Mouse (Mus musculus) forebrain, embryonic 10.5 days (tissue): Measurements from ENCODE around the gene Ascl3. TPM values are rescaled to one million over a fixed set of nuclear protein-coding genes. Genes with fewer than 3 reads are reported as not detected.
A peak's percentile ranks its signal among the peaks of the same experiment; 100 is the strongest.

ENCODE experiments used
- DNase-seq: peaks from one replicate; pipeline ENCODE4 v3.0.0-alpha.2; 2017; ENCODE audit warnings: low spot score; ENCODE audit errors: extremely low spot score
- H3K27ac ChIP-seq: fragments of 300-500 bp; sonication (generic); 2 replicates; pipeline ENCODE4 v1.5.1; 2016; ENCODE audit warnings: mild to moderate bottlenecking
- H3K27me3 ChIP-seq: fragments of 300-500 bp; sonication (generic); 2 replicates; pipeline ENCODE4 v1.6.1; 2016; ENCODE audit warnings: mild to moderate bottlenecking; ENCODE audit not compliant: poor library complexity, severe bottlenecking
- H3K36me3 ChIP-seq: fragments of 300-500 bp; sonication (generic); replicated peaks from 2 replicates; pipeline ENCODE4 v1.6.1; 2016; ENCODE audit warnings: mild to moderate bottlenecking, moderate library complexity
- H3K4me1 ChIP-seq: fragments of 300-500 bp; sonication (generic); 2 replicates; pipeline ENCODE4 v1.6.1; 2016
- H3K4me3 ChIP-seq: fragments of 300-500 bp; sonication (generic); 2 replicates; pipeline ENCODE4 v1.5.1; 2016; ENCODE audit warnings: mild to moderate bottlenecking, moderate library complexity
- H3K9me3 ChIP-seq: fragments of 300-500 bp; sonication (generic); 2 replicates; pipeline ENCODE4 v1.6.1; 2016; ENCODE audit warnings: mild to moderate bottlenecking, moderate library complexity
- WGBS: fragments of 180-500 bp; shearing (Covaris S2); methylation state at CpG from one replicate; pipeline ENCODE4 v1.1.7; 2016; 5-methylcytosine and 5-hydroxymethylcytosine counted together
- polyA plus RNA-seq: library from polyadenylated mRNA; unstranded; fragments of >200 nt; fragmentation: Nextera tagmentation; extraction: Ambion mirVana; gene quantifications from 2 replicates; pipeline ENCODE4 v1.2.1, GENCODE M21; 2016

Ascl3 gene
- polyA plus RNA-seq, result not detected in 2 replicates

DNA sequence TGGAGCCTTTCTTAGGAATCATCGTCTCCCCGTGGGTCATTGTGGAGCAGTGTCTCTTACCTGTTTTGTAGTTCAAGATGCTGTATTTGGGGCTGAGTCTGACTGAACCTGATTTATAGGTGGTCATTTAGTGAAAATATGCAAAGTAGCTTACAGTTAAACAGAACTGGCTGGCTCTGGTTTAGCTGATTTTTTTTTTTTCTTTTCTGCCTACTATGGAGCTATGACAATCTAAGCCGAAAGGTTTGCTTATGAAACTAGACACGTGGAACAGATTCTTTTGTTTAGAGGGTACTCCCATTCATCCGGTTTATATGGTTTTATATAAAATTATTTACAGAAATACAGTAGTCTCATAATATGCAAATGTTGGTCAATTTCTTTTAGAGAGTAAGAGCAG lies at the start of gene Ascl3:
TSS of gene Ascl3 (minus strand) at position 101 of the 400 bp plus-strand sequence.
- H3K27me3 ChIP-seq, result no peaks in the 10 kb centered on the region
- no peak for DNase-seq
- H3K4me1 ChIP-seq, result peaks cover 9% of the 10 kb centered on the region
- H3K27ac ChIP-seq, result no peak within 1 kb of the TSS
- H3K36me3 ChIP-seq, result peaks cover 5% of the 10 kb centered on the region; the same call in 1 of the 2 replicates
- H3K4me3 ChIP-seq, result no peak within 1 kb of the TSS
- 90% methylated on average over 5 of the region's 5 CpGs for WGBS
- no peaks in the 10 kb centered on the region for H3K9me3 ChIP-seq

DNA sequence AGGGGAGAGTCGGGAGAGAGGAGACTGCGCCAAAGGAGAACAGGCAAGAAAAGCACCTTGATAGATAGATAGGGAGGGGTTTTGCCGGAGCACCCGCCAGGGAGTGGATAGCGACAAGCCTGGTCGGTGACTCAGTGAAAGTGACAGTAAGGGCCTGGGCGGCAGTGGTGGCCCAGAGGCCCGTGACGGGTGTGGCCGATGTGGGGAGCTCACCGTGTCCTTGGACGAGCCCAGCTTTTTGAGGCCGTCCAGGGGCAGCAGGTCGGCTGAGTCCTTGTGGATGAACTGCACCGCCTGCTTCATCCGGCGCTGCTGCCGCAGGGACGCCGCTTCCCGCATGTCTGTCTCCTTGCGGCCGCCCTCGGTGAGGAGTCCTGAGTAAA lies 49.6 kb upstream of the Ascl3 start:
- H3K4me3 ChIP-seq, result peak overlapping the region; percentile 66
- H3K27ac ChIP-seq, result peak overlapping the region; percentile 22
- H3K36me3 ChIP-seq, result no peaks in the 10 kb centered on the region
- peaks cover 66% of the 10 kb centered on the region for H3K27me3 ChIP-seq
- WGBS, result 1% methylated on average over 24 of the region's 24 CpGs
- no peaks in the 10 kb centered on the region for H3K9me3 ChIP-seq
- peaks cover 14% of the 10 kb centered on the region for H3K4me1 ChIP-seq
- no peak for DNase-seq

DNA sequence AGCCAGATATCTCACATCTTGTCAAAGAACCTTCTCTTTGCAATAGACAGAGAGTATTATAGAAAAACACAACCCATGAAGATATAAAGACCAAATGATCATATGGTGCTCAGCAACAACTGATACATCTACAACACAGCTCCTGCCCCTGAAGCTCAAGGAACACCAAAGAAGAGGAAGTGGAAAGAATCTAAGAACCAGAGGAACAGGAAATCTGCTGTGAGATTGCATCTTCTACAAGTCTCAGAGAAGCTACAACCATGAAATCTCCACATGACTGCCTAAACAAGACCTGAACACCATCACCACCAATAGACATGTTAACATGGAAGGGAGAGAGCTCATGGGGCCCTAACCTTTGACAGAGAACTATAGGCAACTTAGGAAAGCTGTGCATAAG lies 40.7 kb upstream of the Ascl3 start:
- H3K27ac ChIP-seq, result no peak overlapping the region
- DNase-seq, result no peak
- no peaks in the 10 kb centered on the region for H3K9me3 ChIP-seq
- no peak overlapping the region for H3K4me3 ChIP-seq
- H3K4me1 ChIP-seq, result no peaks in the 10 kb centered on the region
- H3K36me3 ChIP-seq, result no peaks in the 10 kb centered on the region
- H3K27me3 ChIP-seq, result no peaks in the 10 kb centered on the region

DNA sequence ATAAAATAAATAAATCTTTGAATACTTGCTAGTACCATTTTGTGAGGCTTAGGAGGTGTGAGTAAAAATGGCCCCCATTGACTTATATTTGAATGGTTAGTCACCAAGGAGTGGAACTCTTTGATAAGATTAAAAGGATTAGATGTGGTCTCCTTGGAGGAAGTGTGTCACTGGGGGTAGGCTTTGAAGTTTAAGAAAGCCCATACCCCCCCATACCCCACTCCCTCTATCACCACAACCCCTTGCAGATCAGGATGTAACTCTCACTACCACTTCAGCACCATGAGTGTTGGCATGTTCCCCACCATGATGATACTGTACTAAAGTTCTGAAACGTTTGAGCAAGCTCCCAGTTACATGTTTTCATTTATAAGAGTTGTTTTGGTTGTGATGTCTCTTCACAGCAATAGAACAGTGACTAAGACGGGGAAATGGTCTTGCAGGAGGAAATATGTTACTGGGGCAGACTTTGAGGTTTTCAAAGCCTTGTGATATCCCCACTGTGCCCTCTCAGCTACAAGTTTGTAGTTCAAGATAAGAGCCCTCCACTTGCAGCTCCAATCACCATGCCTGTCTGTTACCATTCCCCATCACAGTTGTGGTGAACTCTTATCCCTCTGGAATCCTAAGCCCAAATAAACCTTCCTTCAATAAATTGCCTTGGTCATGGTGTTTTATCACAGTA lies 37.3 kb upstream of the Ascl3 start:
- no peaks in the 10 kb centered on the region for H3K4me1 ChIP-seq
- DNase-seq, result no peak
- no peaks in the 10 kb centered on the region for H3K27me3 ChIP-seq
- WGBS, result 68% methylated on average over 2 of the region's 2 CpGs
- no peak overlapping the region for H3K4me3 ChIP-seq
- no peak overlapping the region for H3K27ac ChIP-seq
- no peaks in the 10 kb centered on the region for H3K9me3 ChIP-seq
- no peaks in the 10 kb centered on the region for H3K36me3 ChIP-seq

DNA sequence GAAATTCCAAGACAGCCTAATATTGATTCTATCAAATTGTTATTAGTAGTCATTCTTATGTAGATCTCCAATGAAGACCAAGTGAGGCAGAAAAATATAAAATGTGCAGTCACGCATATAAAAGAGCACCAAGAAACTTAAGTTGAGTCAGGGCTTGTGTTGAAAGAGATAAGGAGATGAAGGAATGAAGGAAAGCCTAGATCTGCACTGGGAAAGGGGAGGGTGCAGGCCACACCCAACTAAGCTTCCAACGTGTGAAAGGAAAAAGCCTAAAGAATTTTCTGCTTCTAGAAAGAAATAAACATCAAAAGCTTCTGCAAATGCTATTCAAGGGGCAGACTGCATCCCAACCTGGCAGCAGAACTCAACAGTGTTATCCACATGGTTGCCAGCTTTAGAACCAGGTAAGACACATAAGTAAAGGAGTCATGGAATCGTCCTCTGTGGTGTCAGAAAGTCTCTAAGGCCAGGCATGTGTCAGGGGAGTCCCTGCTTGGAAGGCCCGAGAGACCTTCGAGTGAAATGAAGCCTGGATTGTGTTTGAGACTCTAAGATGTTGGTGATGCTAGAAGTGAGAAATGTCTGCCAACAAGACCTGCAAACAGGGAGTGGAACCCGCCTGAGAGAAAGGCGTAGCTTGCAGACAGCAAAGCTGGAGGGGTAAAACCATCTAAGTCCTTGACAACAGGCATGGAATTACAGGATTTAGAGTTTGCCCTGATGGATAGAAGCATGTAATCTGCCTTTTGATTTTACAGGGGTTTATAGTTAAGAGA lies 36.2 kb upstream of the Ascl3 start:
- Histone ChIP-seq H3K9me3 (no peaks in the 10 kb centered on the region), H3K4me1 (no peaks in the 10 kb centered on the region), H3K36me3 (no peaks in the 10 kb centered on the region), H3K4me3 (no peak overlapping the region), H3K27me3 (no peaks in the 10 kb centered on the region), H3K27ac (no peak overlapping the region)
- DNase-seq, result no peak
- WGBS, result 86% methylated on average over 7 of the region's 7 CpGs

DNA sequence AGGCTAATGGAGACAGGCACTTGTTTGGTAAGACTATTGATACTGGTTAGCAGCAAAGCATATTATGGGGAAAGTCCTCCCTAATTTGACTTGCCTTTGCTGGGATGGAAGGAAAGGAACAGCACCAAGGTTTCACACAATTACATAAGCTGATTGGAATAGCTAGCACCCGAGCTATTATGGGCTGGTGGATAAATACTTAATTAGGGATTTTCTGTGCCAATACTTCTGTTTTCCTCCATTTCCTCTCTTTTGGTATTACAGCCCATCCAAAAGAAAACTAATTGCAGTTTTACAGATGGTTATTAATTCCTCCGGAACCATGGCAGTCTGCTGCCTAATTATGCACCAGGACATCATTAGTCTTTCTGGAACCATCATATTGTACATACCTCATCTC lies 32.5 kb upstream of the Ascl3 start:
- no peak overlapping the region for H3K27ac ChIP-seq
- no peaks in the 10 kb centered on the region for H3K9me3 ChIP-seq
- no peaks in the 10 kb centered on the region for H3K27me3 ChIP-seq
- 73% methylated on average over 2 of the region's 2 CpGs for WGBS
- DNase-seq, result no peak
- no peaks in the 10 kb centered on the region for H3K4me1 ChIP-seq
- H3K4me3 ChIP-seq, result no peak overlapping the region
- no peaks in the 10 kb centered on the region for H3K36me3 ChIP-seq

GRCm38 (mm10) chr7:109756291-109756690 lies 24.8 kb upstream of the Ascl3 start:
- H3K9me3 ChIP-seq, result no peaks in the 10 kb centered on the region
- H3K27me3 ChIP-seq, result no peaks in the 10 kb centered on the region
- peaks cover 17% of the 10 kb centered on the region for H3K4me1 ChIP-seq
- 92% methylated on average over 3 of the region's 3 CpGs for WGBS
- DNase-seq, result no peak
- H3K36me3 ChIP-seq, result no peaks in the 10 kb centered on the region
- H3K27ac ChIP-seq, result no peak overlapping the region
- no peak overlapping the region for H3K4me3 ChIP-seq

DNA sequence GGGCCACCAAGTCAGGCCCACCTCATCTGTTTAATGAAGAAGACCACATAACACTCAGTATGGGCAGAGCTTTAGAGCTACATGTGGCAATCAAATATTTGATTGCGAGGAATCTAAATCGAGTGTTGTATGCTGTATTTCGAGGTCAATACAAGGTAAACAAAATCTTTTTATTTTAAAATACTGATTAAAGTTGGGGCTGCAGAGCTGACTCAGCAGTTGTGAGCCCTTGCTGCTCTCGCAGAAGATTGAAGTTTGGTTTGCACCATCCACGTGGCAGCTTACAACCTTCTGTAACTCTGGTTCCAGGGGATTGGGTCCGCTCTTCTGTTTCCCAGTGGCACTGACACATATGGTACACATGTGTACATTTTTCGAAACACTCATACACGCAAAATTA lies 22.5 kb upstream of the Ascl3 start:
- no peak overlapping the region for H3K4me3 ChIP-seq
- peaks cover 20% of the 10 kb centered on the region for H3K4me1 ChIP-seq
- H3K27ac ChIP-seq, result no peak overlapping the region
- no peaks in the 10 kb centered on the region for H3K36me3 ChIP-seq
- no peaks in the 10 kb centered on the region for H3K9me3 ChIP-seq
- DNase-seq, result no peak
- WGBS, result 93% methylated on average over 8 of the region's 8 CpGs
- H3K27me3 ChIP-seq, result no peaks in the 10 kb centered on the region

DNA sequence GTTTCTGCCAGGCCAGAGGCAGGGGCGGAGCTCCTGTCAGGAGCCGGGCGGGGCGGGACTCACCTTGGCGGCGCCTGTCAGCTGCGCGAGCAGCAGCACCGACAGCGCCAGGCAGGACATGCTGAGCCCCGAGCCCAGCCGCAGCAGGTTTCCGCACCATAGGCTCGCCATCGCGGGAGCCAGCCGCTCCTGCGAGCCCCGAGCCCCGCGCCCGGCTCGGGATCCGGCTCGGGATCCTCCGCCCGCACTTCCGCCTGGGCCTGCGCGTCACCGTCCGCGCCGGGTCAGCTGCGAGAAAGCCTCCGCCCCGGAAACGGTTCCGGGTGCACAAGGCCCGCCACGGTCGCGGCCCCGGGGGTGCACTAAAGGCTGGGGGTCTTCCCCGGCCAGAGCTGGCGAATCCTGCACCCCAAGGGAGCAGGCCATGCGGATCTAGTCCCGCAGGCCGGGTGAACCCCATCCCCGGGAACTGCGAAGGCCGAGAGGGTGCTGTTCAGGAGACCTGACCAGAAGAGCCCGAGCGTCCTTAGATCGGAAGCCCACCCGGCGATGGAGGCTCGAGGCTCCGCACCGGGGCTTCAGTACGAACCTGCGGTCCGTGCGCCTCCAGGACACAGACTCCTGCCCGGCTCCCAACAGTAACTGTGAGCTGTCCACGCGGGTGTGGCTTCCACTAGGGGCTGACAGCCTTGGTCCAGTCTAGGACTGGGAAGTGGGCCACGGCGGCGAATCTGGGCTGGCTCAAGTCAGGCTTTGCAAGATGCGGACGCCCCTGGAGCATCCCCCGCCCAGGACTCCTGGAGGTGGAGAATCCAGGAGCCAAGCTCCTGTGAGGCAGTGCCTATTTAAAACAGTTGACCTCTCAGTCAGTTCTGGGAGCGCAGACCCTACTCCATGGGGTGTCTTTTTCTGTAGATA lies 20.7 kb upstream of the Ascl3 start, which contains the start of gene Tmem9b:
TSS of gene Tmem9b (minus strand) at position 868 of the 918 bp plus-strand sequence.
- no peaks in the 10 kb centered on the region for H3K36me3 ChIP-seq
- H3K27me3 ChIP-seq, result no peaks in the 10 kb centered on the region
- H3K9me3 ChIP-seq, result no peaks in the 10 kb centered on the region
- peak; percentile 74 for DNase-seq
- WGBS, result under 1% methylated on average over 74 of the region's 74 CpGs
- peaks cover 20% of the 10 kb centered on the region for H3K4me1 ChIP-seq
- H3K27ac ChIP-seq, result peak within 1 kb of the TSS; percentile 92
- peak within 1 kb of the TSS; percentile 93 for H3K4me3 ChIP-seq

DNA sequence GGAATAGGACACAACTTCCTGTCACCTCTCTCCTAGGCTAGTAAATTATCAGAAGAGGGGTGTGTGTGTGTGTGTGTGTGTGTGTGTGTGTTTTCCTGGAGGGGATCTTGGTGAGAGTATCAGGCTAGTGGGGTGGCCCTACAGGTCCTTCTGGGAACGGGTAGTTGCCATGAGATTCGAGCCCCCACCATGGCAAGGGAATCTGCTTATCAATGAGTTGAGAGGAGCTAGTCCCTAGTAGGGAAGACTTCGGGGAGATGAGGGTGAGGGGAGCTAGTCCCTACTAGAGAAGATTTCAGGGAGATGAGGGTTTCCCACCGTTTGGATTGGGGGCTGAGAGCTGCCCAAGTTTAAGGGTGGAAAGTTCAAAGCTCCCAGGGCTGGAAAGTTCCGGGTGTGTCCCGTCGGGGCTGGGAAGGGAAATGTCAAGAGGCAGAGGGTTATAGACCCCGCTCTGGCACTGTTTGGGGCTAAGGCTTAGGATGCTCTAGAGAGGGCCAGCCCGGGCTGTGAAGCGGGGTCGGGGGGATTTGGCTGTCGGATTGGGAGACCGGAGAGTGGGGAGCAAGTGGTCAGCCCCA lies 20.0 kb upstream of the Ascl3 start:
- peaks cover 20% of the 10 kb centered on the region for H3K4me1 ChIP-seq
- no peaks in the 10 kb centered on the region; the same call in 1 of the 2 replicates for H3K36me3 ChIP-seq
- H3K27me3 ChIP-seq, result no peaks in the 10 kb centered on the region
- H3K4me3 ChIP-seq, result peak overlapping the region; percentile 93
- H3K9me3 ChIP-seq, result no peaks in the 10 kb centered on the region
- peak overlapping the region; percentile 92 for H3K27ac ChIP-seq
- WGBS, result 4% methylated on average over 13 of the region's 13 CpGs
- no peak for DNase-seq

- DNase-seq, result no peak
- H3K4me1 ChIP-seq, result peaks cover 12% of the 10 kb centered on the region
- no peaks in the 10 kb centered on the region for H3K27me3 ChIP-seq
- no peak overlapping the region for H3K4me3 ChIP-seq
- 69% methylated on average over 1 of the region's 1 CpGs for WGBS
- H3K27ac ChIP-seq, result no peak overlapping the region
- peaks cover 23% of the 10 kb centered on the region for H3K36me3 ChIP-seq
- H3K9me3 ChIP-seq, result no peaks in the 10 kb centered on the region
Measured at GRCm38 (mm10) chr7:109747747-109748146, 16.2 kb upstream of the Ascl3 start.

- DNase-seq, result no peak
- Histone ChIP-seq H3K4me1 (no peaks in the 10 kb centered on the region), H3K36me3 (peaks cover 36% of the 10 kb centered on the region), H3K27me3 (no peaks in the 10 kb centered on the region), H3K27ac (no peak overlapping the region), H3K9me3 (no peaks in the 10 kb centered on the region), H3K4me3 (no peak overlapping the region)
- 92% methylated on average over 4 of the region's 4 CpGs for WGBS
Measured at GRCm38 (mm10) chr7:109741703-109742102, 10.2 kb upstream of the Ascl3 start.
